Mouse (Mus musculus) lung, embryonic 14.5 days (tissue): ENCODE data around the gene Poldip2. TPM values are rescaled to one million over a fixed set of nuclear protein-coding genes. Genes with fewer than 3 reads are reported as not detected.

ENCODE experiments used
- ATAC-seq: fragments of 200-750 bp; cut with Nextera tagmentation; 2 replicates; pipeline ENCODE4 v1.8.0; 2017; ENCODE audit warnings: mild to moderate bottlenecking, moderate TSS enrichment, moderate library complexity; ENCODE audit not compliant: insufficient read depth
- DNase-seq: peaks from one replicate; pipeline ENCODE4 v3.0.0-alpha.2; 2015
- H3K27ac ChIP-seq: fragments of 300-500 bp; sonication (generic); 2 replicates; pipeline ENCODE4 v1.5.1; 2014; ENCODE audit warnings: low read depth, mild to moderate bottlenecking, moderate library complexity
- H3K27me3 ChIP-seq: fragments of 300-500 bp; sonication (generic); 2 replicates; pipeline ENCODE4 v1.6.1; 2014; ENCODE audit warnings: low read length, control low read depth; ENCODE audit not compliant: insufficient read depth
- H3K36me3 ChIP-seq: fragments of 300-500 bp; sonication (generic); 2 replicates; pipeline ENCODE4 v1.6.1; 2014; ENCODE audit warnings: control low read depth; ENCODE audit not compliant: insufficient read depth
- H3K4me1 ChIP-seq: fragments of 300-500 bp; sonication (generic); 2 replicates; pipeline ENCODE4 v1.6.1; 2014; ENCODE audit warnings: antibody characterized with exemption, control low read depth; ENCODE audit not compliant: insufficient read depth
- H3K4me2 ChIP-seq: fragments of 300-500 bp; sonication (generic); 2 replicates; pipeline ENCODE4 v1.6.1; 2014; ENCODE audit warnings: mild to moderate bottlenecking
- H3K4me3 ChIP-seq: fragments of 300-500 bp; sonication (generic); 2 replicates; pipeline ENCODE4 v1.5.1; 2014; ENCODE audit warnings: low read depth, low read length
- H3K9ac ChIP-seq: fragments of 300-500 bp; sonication (generic); 2 replicates; pipeline ENCODE4 v1.6.1; 2014
- H3K9me3 ChIP-seq: fragments of 300-500 bp; sonication (generic); 2 replicates; pipeline ENCODE4 v1.6.1; 2016; ENCODE audit warnings: low read depth, low read length, control low read depth
- CTCF ChIP-seq: IDR thresholded peaks from 2 replicates; pipeline ENCODE4 v1.5.1; 2016; ENCODE audit warnings: antibody characterized with exemption, low read depth
- WGBS: fragments of 180-500 bp; shearing (Covaris S2); extraction: QIAGEN DNeasy Blood & Tissue Kit; methylation state at CpG from one replicate; pipeline ENCODE4 v1.1.7; 2014; 5-methylcytosine and 5-hydroxymethylcytosine counted together
- polyA plus RNA-seq: library from polyadenylated mRNA; unstranded; fragments of >200 nt; fragmentation: Nextera tagmentation; extraction: Ambion mirVana; gene quantifications from 2 replicates; pipeline ENCODE4 v1.2.1, GENCODE M21; 2014

Poldip2 gene
- polyA plus RNA-seq, 1 experiment from 2014 or later: 148 TPM

DNA sequence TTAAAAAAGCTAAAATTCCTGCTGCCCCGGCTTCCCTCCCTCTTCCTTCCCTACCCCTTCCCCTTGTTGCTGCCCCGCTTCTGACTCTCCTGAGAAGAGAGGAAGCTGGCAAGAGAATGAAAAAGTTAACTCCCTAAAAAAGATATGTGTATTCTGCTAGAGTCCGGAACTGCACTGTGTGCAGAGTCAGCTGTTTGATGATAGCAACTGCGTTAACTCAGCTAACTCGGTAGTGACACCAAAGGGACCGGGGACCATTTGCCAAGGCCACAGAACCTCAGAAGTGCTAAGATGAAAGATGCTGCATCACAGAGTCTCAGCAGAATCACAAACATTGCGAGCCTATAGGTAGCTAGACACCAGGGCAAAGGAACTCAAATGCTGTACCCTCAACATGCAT lies 44.5 kb upstream of the Poldip2 start:
- H3K36me3 ChIP-seq: no peaks in the 10 kb centered on the region
- H3K27ac ChIP-seq: no peak overlapping the region
- no peak overlapping the region for H3K4me2 ChIP-seq
- no peak for DNase-seq
- no peak overlapping the region for H3K4me3 ChIP-seq
- peaks cover 9% of the 10 kb centered on the region; the same call in 1 of the 2 replicates for H3K4me1 ChIP-seq
- WGBS: 66% methylated on average over 7 of the region's 7 CpGs
- no peak for TF ChIP-seq CTCF
- no peaks in the 10 kb centered on the region for H3K27me3 ChIP-seq
- no peak overlapping the region for H3K9ac ChIP-seq
- no peak for ATAC-seq
- no peaks in the 10 kb centered on the region for H3K9me3 ChIP-seq

DNA sequence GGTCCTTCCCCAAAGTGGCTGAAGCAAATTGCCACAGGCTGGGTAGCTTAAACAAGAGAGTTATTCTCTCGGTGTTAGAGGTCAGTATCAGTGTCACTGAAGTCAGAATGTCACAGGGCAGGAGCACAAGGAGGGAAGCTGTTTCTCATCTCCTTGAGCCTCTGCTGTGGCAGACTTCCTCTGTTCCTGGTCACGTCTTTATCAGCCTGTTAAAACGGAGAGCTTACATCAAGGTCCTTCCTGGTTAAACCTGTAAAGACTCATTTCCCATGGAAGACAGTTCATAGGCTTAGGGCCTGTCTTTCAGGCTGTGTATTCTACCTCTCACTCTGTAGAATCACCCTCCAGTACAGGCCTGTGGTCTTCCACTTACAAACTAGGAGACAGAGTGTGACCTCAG lies 44.1 kb upstream of the Poldip2 start:
- Histone ChIP-seq H3K27ac (no peak overlapping the region), H3K4me1 (peaks cover 9% of the 10 kb centered on the region; the same call in 1 of the 2 replicates), H3K4me3 (no peak overlapping the region), H3K27me3 (no peaks in the 10 kb centered on the region), H3K9ac (no peak overlapping the region), H3K4me2 (no peak overlapping the region), H3K36me3 (no peaks in the 10 kb centered on the region), H3K9me3 (no peaks in the 10 kb centered on the region)
- 44% methylated on average over 3 of the region's 3 CpGs for WGBS
- ATAC-seq (no peak), DNase-seq (no peak)
- no peak for TF ChIP-seq CTCF

DNA sequence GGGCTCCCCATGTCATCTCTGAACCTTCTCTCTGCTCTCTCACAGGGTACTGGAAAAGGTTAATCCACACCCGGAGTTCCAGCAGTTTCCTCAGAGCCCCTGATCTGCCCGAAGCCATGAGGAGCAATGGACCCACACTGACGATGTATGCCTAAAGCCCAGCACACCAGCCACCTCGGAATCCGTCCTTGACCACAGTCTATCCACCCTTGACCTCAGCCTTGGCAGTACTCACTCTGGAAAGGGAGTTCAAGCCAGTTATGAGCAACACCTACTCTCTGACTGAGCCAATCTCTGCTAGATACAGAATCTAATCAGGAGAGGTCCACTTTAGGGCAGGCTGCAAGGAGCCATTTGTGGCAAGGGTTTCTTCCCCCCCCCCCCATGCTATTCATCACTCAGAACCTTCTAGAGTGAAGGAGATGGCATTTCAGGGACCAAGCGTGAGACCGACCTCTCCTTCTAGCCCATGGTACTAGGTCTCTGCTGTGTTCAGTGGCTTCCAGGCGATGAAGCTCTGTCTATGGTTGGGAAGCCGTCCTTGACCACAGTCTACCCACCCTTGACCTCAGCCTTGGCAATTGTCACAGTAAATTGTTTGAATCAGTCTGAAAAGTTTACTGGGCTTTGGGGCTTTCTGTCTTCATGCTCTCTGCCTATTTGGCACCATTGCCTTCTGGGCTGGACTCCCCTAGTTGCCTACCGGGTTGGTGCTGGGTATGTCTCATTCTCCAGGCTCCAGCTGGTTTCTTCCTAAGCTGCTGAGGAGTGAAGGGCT lies 40.5 kb upstream of the Poldip2 start:
- Histone ChIP-seq H3K4me2 (no peak overlapping the region), H3K27me3 (no peaks in the 10 kb centered on the region), H3K4me1 (0 out of 2 replicates have a peak, but pooled peaks cover under 1% of the 10 kb centered on the region), H3K36me3 (no peaks in the 10 kb centered on the region), H3K4me3 (no peak overlapping the region), H3K9me3 (no peaks in the 10 kb centered on the region), H3K27ac (no peak overlapping the region), H3K9ac (no peak overlapping the region)
- no peak for ATAC-seq
- DNase-seq: no peak
- 87% methylated on average over 10 of the region's 10 CpGs for WGBS
- no peak for TF ChIP-seq CTCF

DNA sequence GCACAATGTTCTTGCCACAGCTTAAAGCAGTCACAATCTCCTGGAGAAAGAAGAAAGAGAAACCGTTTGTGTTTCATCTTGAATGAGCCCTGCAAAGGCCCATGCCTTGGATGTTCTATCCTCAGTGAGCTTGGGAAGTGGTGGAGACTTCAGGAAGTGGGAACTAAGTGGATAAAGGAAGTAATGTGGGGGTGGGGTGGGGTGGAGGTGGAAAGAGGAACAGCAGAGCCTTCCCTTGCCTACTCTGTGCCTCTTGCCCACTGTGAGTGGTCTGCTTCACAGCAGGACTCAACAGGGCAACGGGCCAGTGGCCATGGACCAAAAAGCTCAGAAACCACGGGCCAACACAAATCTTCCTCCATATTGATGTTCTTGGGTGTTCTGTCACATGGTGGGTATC lies 36.7 kb upstream of the Poldip2 start:
- no peaks in the 10 kb centered on the region for H3K36me3 ChIP-seq
- 75% methylated on average over 3 of the region's 3 CpGs for WGBS
- ATAC-seq (no peak), DNase-seq (no peak)
- H3K27ac ChIP-seq: no peak overlapping the region
- TF ChIP-seq CTCF: no peak
- H3K27me3 ChIP-seq: no peaks in the 10 kb centered on the region
- no peaks in the 10 kb centered on the region for H3K9me3 ChIP-seq
- no peak overlapping the region for H3K9ac ChIP-seq
- no peak overlapping the region for H3K4me2 ChIP-seq
- H3K4me3 ChIP-seq: no peak overlapping the region
- no peaks in the 10 kb centered on the region for H3K4me1 ChIP-seq

DNA sequence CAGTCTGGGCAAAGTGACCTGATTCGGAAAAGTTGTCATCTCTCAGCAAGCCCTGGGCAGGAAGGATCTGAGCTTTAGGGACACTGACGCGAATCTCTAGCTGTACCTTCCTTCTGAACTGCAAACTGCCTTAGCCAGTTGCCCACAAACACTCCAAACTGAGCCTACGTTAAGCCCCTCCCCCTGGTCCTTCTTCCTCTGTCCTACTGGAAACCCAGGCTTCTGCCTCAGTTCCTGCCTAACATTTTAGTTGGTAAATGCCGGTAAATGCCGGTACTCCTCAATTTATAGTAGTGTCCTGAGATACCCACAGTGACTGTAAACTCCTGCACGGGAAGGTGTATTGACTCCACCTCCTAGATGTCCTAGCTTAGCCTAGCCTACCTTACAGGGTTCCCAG lies 28.4 kb upstream of the Poldip2 start:
- H3K4me3 ChIP-seq: no peak overlapping the region
- 51% methylated on average over 7 of the region's 7 CpGs for WGBS
- ATAC-seq (no peak), DNase-seq (no peak)
- no peak for TF ChIP-seq CTCF
- no peaks in the 10 kb centered on the region for H3K4me1 ChIP-seq
- H3K9me3 ChIP-seq: no peaks in the 10 kb centered on the region
- peaks cover 33% of the 10 kb centered on the region for H3K27me3 ChIP-seq
- H3K9ac ChIP-seq: no peak overlapping the region
- H3K36me3 ChIP-seq: no peaks in the 10 kb centered on the region
- H3K27ac ChIP-seq: no peak overlapping the region
- H3K4me2 ChIP-seq: no peak overlapping the region

DNA sequence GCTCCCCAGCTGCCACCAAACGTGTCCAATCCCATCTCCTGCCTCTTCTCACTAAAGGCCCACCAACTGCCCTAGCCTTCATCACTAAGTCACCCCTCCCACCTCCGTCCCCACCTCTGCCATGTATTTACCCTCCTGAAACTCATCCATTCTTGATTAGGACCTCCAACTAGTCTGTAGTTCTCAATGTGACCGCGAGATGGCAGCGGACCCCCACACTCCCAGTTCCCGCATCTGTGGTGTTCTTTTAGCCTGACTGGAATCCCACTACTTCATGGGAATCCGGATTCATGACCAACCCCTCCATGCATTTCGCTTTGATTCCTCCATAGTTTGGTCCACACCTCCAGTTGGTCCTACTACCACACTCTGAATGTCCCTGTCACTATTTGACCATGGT lies 23.8 kb upstream of the Poldip2 start:
- TF ChIP-seq CTCF: peak; percentile 86
- H3K4me1 ChIP-seq: no peaks in the 10 kb centered on the region
- H3K27me3 ChIP-seq: peaks cover 65% of the 10 kb centered on the region
- no peaks in the 10 kb centered on the region for H3K9me3 ChIP-seq
- no peak overlapping the region for H3K9ac ChIP-seq
- no peak overlapping the region for H3K4me2 ChIP-seq
- WGBS: 2% methylated on average over 8 of the region's 8 CpGs
- H3K36me3 ChIP-seq: no peaks in the 10 kb centered on the region
- ATAC-seq (no peak; the same call in 1 of the 2 replicates), DNase-seq (peak; percentile 83)
- H3K27ac ChIP-seq: no peak overlapping the region
- no peak overlapping the region for H3K4me3 ChIP-seq

DNA sequence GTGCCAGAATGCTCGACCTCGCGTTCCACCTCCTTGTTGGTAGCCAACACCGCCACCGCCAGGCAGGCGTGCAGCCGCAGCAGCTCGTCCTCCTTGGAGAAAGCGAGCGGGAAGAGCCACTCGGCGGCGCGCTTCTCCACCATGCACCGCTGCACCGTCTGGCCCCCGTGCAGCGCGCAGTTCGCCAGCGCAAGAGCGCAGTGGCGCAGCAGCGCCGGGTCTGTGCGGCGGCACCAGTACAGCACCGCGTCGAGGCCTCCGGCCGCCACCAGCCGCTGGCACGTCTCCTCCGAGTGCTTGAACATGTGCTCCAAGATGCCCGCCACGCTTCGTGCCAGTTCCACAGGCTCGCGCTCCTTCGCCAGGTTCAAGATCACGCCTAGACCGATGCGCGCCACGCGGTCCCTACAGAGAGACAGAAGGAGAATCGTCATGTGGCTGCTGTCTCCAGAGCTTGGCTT lies 21.2 kb upstream of the Poldip2 start:
- TF ChIP-seq CTCF: peak; percentile 37; the same call in 1 of the 2 replicates
- no peaks in the 10 kb centered on the region for H3K36me3 ChIP-seq
- H3K9me3 ChIP-seq: no peaks in the 10 kb centered on the region
- peak overlapping the region; percentile 51 for H3K4me2 ChIP-seq
- H3K27me3 ChIP-seq: peaks cover 69% of the 10 kb centered on the region
- DNase-seq (peak; percentile 56), ATAC-seq (no peak)
- 8% methylated on average over 45 of the region's 48 CpGs for WGBS
- no peak overlapping the region for H3K27ac ChIP-seq
- H3K4me3 ChIP-seq: peak overlapping the region; percentile 18
- H3K9ac ChIP-seq: peak overlapping the region; percentile 6; the same call in 1 of the 2 replicates
- no peaks in the 10 kb centered on the region for H3K4me1 ChIP-seq
